Mouse (Mus musculus) natural killer cell, adult 2 months (primary cell): Measurements from ENCODE around the gene Alg11.

Experiments
- DNase-seq, 2 experiments: peaks; one replicate each; pipeline ENCODE4 v3.0.0; 2022; ENCODE audit warnings: low spot score in 2 of 2

The Alg11 gene

DNA sequence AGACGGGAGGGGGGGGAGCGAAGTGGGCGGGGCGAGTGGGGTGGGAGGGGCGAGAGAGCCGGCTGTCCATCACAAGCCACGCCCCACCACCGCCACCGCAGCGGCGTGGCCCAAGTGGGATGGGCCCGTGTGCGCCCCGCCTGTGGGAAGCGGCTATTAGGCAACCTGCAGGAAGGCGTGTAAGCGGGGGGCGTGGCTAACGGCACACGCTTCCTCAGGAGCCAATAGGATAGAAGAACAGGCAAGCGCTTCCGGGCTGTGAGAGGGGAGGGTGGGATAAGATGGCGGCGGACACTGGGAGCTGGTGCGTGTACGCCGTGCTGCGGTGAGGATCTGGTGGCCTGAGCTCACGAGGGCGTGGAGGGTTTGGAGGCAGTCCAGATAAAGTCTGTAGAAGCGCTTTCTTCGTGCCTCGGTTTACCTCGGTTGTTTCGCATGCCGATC, at the start of gene Alg11:
Alg11 (plus strand) TSS at position 276 of the 444 bp plus-strand sequence.
- DNase-seq: peak; percentile 92 to 96

DNA sequence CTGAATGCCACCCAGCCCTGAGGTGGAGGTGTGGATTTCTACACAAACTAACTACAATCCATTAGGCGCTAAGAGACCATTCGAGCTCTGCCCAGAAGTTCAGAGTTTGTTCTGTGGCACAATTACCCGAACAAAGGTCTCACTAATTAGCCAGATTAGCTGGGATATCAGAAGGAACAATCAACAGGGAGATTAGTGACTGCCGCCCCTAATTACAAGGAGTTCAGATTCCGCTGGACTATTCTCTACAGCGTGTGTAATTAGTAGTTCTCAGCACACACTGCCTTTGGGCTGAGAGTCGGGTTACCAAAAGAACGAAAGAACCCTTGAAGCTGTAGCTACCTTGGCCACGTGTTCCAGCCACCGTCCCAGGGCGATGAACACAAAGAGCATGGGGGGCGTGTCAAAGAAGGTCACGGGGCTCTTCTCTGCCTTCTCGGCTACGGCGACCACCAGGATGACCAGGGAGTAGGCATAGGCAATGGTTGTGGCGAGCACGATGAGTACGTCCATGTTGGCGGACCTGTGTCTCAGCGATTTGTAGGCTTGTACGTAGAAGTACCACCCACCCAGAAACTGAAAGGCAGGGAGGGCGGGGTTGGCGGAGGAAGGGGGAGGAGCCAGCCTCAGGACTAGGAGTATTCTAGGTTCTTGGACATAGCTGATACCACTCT, 47.4 kb upstream of the Alg11 start:
- peak in 1 of 2 experiments; percentile 1 for DNase-seq

DNA sequence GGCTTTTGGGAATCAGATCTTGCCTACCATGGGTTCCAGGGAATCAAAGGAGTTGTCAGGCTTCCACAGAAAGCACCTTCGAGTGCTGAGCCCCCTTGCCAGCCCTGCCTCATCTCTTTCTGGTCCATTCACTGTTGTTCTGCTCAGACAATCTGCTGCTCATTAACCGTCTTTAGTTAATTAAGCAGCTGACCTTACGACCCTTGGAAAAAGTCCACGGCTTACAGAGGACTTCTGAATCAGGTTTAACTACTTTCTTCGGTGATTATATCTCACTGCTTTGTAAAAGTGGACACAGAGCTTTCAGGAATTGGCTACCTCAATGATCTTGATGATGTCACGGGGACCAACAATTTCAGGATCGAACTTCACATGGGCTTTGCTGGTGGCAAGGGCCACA, 42.8 kb upstream of the Alg11 start:
- no peak for DNase-seq

DNA sequence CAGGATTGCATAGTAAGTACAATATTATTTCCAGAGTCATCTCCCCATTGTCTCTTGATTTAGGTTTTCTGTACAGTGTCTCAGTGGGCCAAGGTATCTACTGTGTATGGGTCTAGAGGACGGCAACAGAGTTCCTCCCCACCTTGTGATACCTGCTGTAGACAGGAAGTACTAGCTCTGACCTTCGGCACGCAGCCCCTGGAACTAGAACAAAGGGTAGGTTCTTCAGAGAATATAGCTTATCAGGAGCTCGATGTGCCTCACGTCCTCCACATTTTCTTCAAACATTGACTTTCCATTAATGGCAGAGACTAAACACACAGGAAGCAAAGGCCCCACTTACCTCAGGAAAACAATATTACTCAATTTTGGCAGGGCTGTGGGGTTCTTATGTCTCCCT, 41.0 kb upstream of the Alg11 start:
- no peak for DNase-seq

DNA sequence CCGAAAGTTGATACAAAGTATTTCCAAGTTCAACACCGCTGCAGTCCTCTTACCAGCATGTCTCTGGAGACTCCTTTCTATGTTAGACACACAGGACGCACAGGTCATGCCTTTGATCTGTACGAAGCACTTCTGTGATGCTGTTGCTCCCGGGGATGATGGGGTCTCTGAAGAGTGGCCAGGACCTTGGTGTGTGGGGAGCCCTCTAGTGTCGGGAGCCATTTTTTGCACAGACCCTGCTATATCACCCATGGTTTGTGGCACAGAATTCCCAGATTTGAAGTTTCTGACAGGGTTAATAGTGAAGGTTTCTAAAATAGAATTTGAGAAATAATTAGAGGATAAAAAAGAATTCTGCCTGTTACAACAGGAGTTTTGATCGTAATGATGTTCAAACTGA, 38.3 kb upstream of the Alg11 start:
- no peak for DNase-seq

DNA sequence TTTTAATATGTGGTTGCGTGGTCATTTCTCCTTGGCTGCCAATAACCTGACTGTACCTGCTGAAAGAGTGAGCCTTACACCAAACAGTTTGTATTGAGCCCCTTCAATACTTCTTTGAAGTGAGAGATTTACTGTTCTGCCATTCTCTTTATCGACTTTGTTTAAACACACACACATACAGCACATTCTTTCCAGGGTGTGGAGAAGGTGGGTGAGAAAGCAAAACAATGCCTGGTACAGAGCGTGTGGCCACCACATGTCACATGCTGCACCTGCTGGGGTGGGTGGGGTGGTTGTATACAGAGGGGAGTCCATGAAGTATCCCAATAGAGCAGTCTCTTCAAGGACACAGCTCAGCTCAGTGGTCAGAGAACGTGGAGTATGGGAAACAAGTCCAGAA, 35.3 kb upstream of the Alg11 start:
- DNase-seq: no peak

DNA sequence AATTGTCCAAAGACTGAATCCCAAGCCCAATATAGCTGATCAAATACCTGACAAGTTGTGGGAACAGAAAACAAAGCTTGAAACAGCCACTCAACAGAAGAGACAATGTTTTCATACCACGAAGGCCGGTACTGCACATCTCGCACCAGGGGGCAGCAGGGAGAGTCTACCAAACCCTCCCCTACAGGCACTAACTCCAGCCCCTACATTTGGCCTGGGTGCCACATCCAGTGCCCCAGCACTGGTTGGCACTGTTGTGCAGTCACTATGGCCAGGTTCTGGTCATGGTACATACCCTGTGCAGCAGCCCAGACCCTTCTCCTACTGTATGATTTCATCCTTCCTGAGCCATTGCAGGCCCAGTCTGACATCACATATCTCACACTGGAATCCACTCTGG, 31.5 kb upstream of the Alg11 start:
- no peak for DNase-seq

DNA sequence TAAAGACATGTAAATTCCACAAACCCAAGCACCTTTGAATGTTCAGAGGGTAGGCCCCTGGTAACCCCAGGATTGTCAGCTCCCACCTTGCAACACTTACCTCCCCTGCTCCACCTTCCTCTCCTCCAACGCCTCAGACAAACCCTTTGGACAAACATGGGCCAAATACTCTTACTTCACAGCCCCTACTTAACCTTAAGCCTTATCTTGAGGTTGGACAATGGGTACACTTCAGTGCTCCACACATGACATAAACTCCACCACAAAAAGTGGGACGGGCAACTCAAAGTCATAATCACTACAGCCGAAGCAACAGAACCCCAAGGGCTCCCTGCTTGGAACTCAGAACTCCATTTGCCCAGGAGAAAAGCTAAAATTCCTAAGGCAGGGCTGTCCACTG, 29.5 kb upstream of the Alg11 start:
- DNase-seq: no peak

DNA sequence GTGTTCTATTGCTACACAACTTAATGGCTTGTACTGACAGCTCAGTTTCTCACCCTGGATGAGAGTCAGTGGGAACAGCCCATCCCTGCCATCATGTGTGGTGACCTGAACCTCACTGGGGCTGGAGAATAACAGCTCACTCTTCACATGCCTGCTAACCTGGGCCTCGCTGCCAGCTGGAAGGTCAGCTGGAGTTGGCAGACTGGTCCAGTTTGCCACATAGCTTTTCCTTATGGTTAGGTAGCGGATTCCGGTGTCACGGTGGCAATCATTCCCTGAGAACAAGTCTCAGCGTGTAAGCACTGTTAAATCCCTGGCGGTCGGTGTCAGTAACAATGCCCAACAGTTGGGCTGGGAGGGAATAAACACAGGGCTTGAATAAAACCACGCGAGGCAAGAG, 24.4 kb upstream of the Alg11 start:
- DNase-seq: no peak

DNA sequence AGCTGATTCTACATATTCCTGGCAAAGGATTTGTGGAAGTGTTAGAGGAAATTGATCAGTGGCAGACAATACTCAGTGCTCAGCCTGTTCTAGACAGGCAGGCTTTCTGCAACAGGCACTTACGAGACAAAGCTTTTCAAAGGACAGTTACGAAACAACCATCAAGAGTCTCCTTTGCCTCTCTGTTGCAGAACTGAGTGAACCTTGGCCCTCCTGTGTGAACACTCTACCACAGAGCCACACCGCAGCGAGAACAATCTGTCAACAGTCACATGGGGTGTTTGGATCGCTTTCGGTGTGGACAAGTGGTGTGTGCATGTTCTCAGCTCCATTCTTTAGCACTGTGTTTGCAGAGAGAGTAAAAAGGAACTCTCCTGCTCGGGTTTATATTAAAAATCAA, 23.5 kb upstream of the Alg11 start:
- no peak for DNase-seq

DNA sequence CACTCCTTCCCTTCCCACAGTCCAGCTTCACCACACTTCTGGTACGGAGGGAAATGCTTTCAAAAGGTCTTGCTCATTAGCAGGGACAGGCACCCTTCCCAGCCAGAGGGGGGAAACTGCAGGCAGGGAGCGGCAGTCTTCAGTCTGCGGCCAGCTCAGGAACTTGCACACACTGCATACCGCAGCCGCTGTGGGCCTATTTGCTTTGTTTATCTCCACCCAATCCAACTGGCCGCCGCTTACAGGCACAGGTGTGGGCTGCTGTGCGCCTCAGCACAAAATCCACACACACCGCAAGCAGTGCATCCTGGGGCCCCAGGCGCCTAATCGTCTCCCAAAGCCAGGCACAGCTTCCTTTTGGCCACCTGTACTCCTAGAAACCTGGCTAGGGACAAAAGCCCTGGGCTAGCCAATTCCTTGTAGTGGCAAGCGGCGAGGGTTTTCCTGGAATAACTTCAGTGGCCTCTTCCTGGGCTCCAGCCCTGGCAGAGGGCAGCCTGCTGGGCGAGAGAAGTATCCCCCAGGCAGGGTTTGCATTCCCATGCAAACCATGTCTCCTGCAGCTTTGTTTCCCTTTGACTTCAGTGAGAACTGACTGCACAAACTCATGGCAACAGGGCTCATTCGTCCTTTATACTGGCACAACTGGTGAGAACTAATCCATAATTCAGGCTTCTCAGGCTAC, 20.9 kb upstream of the Alg11 start:
- no peak for DNase-seq

DNA sequence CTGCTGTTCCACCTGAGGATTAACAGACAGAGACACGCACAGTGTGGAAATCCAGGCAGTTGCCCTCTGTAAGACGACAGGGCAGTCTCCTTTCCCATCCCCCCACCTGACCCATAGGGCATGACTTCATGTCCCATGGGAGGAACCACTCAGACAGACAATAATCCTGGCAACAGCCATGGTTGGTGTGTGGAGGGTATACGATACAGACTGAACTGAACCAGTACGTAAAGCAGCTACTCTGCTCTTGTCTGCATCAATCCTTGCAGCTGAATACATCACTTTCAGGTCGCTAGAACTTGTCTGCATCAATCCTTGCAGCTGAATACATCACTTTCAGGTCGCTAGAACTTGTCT, 20.4 kb upstream of the Alg11 start:
- DNase-seq: no peak

DNA sequence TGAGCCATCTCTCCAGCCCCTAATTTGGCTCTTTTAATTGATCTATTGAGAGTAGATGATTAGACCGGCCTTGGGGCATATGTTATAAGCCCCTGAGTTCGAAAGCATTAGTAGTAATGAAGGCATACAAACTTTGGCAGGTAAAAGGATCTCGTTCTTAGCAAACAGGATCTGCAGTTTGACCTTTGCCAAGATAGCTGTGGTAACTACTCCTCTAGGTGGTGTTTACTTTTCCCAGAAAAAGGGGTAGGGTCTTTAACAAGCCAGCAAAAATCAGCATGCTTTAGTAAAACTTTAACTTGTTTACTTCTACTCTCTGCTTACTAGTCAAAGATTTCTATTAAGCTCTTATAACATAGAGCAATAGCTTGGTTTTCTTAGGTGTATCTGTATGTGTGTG, 18.0 kb upstream of the Alg11 start:
- no peak for DNase-seq

DNA sequence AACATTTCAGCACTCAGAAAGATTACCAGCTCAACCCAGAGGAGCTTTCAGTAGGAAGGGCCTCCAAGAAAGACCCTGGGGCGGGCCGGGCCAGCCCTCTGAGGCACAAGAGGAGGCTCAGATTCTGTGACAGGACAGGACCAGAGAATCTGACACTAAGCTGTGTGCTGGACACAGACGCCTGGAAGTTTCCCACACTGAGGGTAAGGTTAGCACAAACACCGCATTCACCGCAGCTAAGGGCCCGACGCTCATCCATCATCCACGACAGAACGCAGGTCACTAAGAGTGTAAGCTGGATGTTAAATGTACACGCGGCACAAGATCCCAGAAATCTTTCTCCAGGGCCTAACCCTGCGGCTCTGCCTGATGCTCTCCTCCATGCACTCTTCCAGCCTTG, 16.8 kb upstream of the Alg11 start:
- DNase-seq: no peak

DNA sequence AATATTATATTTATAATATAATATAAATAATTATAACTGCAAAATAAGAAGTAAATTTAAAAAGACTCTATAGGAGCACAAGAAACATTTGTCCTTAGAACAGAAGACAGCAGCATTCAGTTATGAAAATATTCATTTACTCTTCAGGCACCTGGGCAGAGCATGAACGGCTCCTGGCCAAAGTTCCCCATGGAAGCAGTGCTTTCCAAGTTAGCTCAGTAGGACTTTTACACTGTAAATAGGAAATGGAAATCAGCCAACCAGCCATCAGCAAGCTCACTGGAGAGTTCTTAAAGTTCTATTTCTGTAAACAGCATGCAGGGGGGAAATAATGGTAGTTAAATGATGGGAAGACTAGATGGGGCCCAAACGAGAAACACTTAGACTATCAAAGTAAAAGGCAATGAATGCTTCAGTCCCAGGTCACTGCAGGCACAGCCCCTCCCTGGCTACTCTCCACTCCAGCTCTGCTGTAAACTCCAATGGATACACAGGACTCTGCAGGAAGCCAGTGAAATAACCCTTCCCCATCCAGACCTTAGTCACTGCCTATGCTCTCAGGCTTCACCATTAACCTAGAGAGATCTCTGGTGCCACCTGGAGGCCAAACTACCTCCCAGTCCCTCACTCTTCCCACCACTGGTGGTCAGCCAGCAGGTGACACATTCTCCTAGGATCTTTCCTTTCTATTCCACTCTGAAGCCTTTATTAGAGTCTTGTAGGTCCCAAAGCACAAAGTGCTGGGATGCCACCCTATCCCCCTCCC, 12.6 kb upstream of the Alg11 start:
- DNase-seq: peak in 1 of 2 experiments; percentile 12

DNA sequence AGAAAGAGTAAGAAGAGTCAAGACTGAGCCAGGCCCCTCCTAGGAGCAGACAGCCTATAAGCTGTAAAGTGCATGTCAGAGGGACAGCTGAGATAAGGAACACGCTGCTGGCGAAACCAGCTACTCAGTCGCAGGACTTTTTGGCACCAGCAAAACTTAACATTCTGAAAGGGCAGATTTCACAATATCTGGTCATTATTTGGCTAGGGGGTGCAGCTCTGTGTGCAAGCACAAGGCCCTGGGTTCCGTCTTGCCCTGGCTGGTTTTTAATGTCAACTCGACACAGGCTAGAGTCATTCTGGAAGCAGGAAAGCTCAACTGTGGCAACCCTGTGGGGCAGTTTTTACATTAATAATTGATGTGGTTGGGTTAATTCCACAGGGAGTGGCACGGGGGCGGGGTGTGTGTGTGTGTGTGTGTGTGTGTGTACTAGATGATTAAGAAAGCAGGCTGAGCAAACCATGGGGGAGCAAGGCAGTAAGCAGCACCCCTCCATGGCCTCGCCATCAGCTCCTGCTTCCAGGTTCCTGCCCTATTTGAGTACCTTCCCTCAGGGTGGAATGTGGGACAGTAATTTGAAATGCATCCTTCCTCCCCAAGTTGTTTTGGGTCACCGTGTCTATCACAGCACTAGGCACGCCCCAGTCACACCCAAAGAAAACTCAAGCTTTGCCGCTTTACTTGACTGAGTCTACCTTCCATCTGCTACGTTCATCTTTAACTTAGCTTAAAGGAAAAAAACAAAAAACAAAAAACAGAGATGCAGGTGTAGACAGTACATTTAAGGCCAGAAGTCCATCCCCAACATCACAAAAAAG, 5.6 kb upstream of the Alg11 start:
- DNase-seq: no peak

DNA sequence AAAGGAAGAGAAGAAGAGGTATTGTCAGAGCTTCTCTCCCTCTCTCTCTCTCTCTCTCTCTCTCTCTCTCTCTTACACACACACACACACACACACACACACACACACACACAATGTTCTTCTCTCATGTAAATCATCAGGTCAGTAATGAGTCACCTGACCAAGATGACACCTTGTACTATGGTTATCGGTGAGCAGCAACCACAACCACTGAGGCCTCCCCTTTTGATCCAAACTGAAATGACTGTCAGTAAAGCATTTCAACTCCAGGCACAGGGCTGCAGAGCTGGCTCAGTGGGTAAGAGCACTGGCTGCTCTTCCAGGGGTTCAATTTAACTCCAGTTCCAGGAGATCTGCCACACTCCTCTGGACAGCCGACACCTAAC, 5.0 kb upstream of the Alg11 start:
- DNase-seq: no peak

DNA sequence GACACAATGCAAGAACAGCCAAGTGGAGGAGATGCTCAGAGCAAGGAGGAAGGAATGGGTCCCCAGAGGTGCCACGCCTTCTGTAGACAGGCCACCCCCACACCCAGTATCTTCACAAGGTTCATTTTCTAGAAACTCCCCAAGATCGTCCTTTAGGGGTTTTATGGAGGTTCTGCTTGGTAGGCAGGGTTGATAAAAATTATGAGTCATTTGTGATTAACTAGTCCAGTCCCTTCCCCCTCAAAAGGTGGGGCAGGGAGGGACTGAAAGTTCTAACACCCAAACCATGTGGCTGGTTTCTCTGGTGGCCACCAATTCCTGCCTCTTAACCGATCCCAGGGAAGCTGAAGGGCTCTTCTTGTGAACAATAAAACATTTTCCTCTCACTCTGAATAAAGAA, 3.7 kb upstream of the Alg11 start:
- DNase-seq: no peak

DNA sequence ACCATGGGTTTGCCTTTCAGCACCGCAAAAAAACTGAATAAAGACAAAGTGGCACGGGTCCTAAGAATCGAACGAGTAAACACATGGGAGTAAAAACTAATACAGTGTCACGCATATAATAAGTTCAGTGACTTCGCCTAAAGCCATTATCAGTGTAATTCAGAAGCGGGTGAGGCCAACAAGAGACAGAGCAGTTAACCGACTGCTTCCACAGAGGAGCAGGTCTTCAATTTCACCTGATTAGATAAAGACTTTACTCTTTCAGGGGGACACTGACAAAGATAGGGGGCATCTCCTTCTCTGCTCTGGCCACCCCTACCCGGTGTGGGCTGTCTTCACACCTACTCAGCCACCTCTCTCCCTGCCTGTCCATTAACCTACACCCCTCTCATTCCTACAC, 2.2 kb upstream of the Alg11 start:
- DNase-seq: no peak

DNA sequence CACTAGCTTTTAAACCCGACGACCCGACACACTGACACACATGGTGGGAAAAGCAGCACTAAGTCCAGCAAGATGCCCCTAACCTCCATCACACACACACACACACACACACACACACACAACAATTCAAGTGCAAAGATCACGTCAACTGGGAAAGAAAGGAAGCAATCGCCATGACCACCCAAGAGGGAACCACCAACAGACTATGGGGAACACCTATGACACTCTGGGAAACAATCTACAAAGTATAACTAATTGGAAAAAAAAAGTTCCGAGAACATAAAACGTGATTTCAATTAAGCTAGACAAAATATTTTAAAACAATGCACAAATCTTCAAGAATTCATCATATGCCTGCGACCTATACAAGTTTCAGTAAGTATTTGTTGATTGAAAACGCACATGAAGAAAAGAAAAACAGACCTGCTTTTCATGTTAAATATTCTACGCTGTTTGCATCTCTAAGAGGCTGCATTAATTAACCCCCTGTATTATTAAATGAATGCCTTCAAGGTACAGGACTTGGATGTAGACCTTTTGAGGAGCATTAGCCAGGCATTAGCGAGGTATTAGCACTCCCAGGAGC, 1.3 kb upstream of the Alg11 start:
- DNase-seq: no peak

DNA sequence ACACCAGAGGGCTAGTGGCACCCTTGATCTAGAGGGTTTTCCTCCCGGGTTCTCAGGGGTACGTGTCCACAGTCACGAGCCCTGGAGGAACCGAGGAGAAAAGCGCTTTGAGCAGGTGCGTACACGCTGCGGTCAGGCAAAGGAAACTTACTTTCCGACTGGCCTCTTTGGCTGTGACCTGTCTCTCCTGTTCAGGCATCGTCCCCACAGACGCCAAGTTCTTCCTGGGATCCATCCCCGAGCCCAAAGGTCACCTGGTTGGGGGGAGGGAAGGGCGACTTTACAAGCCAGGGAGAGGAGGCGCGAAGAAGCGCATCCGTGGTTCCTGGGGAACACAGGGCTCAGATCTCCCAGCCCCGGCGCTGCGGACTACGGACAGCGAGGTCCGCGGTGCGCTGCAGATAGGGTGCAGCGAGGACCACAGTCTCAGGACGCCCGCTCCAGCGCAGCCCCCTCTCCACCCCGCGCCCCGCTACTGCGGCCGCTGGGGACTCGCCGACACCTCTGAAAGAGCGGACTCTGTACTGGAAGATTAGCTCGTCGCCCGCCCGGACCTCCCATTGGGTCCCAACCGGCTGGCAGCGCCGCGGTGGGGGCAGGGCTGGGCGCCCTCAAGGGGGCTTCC, 588 bp upstream of the Alg11 start, which contains the start of gene Atp7b:
Atp7b (minus strand) TSS at position 485 of the 625 bp plus-strand sequence.
- DNase-seq: peak in 1 of 2 experiments; percentile 27
